Mouse (Mus musculus) cerebellum, adult 2 months (tissue): ENCODE data around the gene Gm10964. TPM values are rescaled to one million over a fixed set of nuclear protein-coding genes. Genes with fewer than 3 reads are reported as not detected.

Experiments
- DNase-seq, 2 experiments: peaks; one replicate each; pipeline ENCODE4 v3.0.0; 2021
- H3K27ac ChIP-seq: fragments of 200-500 bp; 2 replicates; pipeline ENCODE4 v1.5.1; 2012; ENCODE audit warnings: low read length, control low read depth, inconsistent platforms; ENCODE audit not compliant: insufficient read depth
- H3K27me3 ChIP-seq: fragments of 200-500 bp; 2 replicates; pipeline ENCODE4 v1.6.1; 2012; ENCODE audit warnings: inconsistent platforms, mild to moderate bottlenecking, low read length, moderate library complexity; ENCODE audit not compliant: control insufficient read depth, insufficient read depth
- H3K4me1 ChIP-seq: fragments of 200-500 bp; 2 replicates; pipeline ENCODE4 v1.6.1; 2011; ENCODE audit warnings: low read length; ENCODE audit not compliant: control insufficient read depth, insufficient read depth
- H3K4me3 ChIP-seq: fragments of 200-500 bp; replicated peaks from 2 replicates; pipeline ENCODE3; 2011; ENCODE audit warnings: mild to moderate bottlenecking, low read depth, low read length, control low read depth; ENCODE audit not compliant: insufficient read depth
- CTCF ChIP-seq: fragments of 200-500 bp; IDR thresholded peaks from 2 replicates; pipeline ENCODE4 v1.5.1; 2011; ENCODE audit warnings: low read depth, mild to moderate bottlenecking, control low read depth, low read length, moderate library complexity, borderline replicate concordance; ENCODE audit not compliant: insufficient read depth
- POLR2A ChIP-seq: fragments of 200-500 bp; IDR thresholded peaks from 2 replicates; pipeline ENCODE4 v1.6.1; 2011; ENCODE audit warnings: low read length, control low read depth, borderline replicate concordance; ENCODE audit not compliant: insufficient read depth
- WGBS: fragments of 180-500 bp; shearing (Covaris S2); methylation state at CpG from one replicate; pipeline ENCODE4 v1.1.7; 2018; 5-methylcytosine and 5-hydroxymethylcytosine counted together
- polyA plus RNA-seq: library from polyadenylated mRNA; depleted of rRNA; stranded (reverse); fragments of >200 nt; gene quantifications from 2 replicates; pipeline ENCODE4 v1.2.3, GENCODE M21; 2012; rRNA removed

Gm10964 gene
- not detected in 2 replicates for polyA plus RNA-seq

- no peak for TF ChIP-seq POLR2A
- TF ChIP-seq CTCF = no peak
- WGBS = 93% methylated on average over 1 of the region's 1 CpGs
- Histone ChIP-seq H3K27me3 (no peaks in the 10 kb centered on the region), H3K4me1 (peaks cover 4% of the 10 kb centered on the region; the same call in 1 of the 2 replicates), H3K27ac (no peak within 1 kb of the TSS), H3K4me3 (peak within 1 kb of the TSS; percentile 22)
- no peak for DNase-seq
These were observed at the start of gene Gm10964 for GRCm38 (mm10) chr3:103739329-103739728. Gene Gm10964 (plus strand): TSS chr3:103739366.

DNA sequence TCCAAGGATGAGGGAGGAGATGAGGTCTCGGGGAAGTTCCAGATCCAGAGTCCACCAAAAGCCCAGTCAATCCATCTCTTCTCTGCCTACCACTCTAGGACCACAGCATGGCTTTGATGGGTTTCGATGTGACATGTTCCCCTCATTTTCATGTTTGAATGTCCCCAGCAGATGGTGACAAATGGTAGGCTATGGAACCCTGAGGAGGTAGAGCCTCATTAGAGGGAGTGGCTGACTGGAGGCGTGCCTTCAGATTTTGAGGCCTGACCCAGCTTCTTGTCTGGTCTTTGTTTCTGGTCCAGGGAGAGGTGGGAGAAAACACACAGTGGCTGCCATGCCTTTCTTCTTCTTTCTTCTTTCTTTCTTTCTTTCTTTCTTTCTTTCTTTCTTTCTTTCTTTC lies 48.7 kb upstream of the Gm10964 start:
- Histone ChIP-seq H3K27ac (no peak overlapping the region), H3K4me1 (no peaks in the 10 kb centered on the region), H3K27me3 (no peaks in the 10 kb centered on the region), H3K4me3 (no peak overlapping the region)
- no peak for DNase-seq
- TF ChIP-seq POLR2A = no peak
- TF ChIP-seq CTCF = no peak
- 82% methylated on average over 3 of the region's 3 CpGs for WGBS

GRCm38 (mm10) chr3:103695556-103695955 lies 43.6 kb upstream of the Gm10964 start:
- no peak for TF ChIP-seq CTCF
- TF ChIP-seq POLR2A = no peak
- WGBS = 48% methylated on average over 3 of the region's 3 CpGs
- no peaks in the 10 kb centered on the region for H3K4me1 ChIP-seq
- DNase-seq = no peak
- no peak overlapping the region for H3K4me3 ChIP-seq
- H3K27me3 ChIP-seq = no peaks in the 10 kb centered on the region
- no peak overlapping the region for H3K27ac ChIP-seq

DNA sequence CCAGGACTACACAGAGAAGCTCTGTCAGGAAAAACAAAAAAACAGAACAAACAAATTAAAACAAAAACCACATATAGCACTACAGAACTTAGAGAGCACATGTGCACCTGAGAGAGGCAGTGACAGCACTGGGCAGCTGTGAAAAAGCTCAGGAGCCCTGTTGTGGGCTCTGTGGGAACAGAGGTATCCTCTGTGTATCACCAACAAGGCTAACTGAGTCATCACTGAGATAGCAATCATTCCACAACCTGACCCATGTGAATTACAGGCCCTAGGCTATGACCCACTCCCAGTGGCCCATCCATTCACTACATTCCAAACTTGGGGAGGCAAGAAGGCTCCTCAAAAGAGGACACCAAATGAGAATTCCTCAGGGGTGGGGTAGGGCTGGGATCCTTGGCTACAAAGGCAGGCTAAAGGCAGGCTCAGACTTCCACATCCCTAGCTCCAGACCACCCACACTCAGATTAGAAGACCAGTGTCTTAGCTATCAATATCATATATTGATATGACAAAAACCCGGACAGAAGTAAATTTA lies 42.7 kb upstream of the Gm10964 start:
- Histone ChIP-seq H3K4me3 (no peak overlapping the region), H3K27ac (no peak overlapping the region), H3K4me1 (no peaks in the 10 kb centered on the region), H3K27me3 (no peaks in the 10 kb centered on the region)
- 92% methylated on average over 1 of the region's 1 CpGs for WGBS
- DNase-seq = no peak
- no peak for TF ChIP-seq POLR2A
- TF ChIP-seq CTCF = no peak

DNA sequence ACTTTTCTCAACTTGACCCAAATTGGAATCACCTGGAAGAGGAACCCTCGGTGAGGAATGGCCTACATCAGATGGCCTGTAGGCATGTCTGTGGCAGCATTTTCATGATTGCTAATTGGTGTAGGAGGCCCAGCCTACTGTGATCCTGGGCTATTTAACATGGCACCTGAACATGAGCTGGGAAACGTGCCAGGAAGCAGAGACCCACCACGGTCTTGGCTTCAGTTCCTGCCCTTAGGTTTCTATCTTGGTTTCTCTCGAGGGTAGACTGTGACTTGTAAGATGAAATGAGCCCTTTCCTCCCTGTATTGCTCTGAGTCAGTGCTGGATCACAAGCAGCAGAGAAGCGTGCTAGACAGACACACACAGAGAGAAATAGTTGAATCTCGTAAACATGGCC lies 34.5 kb upstream of the Gm10964 start:
- Histone ChIP-seq H3K4me1 (no peaks in the 10 kb centered on the region), H3K4me3 (no peak overlapping the region), H3K27me3 (no peaks in the 10 kb centered on the region), H3K27ac (no peak overlapping the region)
- 29% methylated on average over 6 of the region's 6 CpGs for WGBS
- DNase-seq = peak in 1 of 2 experiments; percentile 32
- TF ChIP-seq CTCF = no peak
- no peak for TF ChIP-seq POLR2A

DNA sequence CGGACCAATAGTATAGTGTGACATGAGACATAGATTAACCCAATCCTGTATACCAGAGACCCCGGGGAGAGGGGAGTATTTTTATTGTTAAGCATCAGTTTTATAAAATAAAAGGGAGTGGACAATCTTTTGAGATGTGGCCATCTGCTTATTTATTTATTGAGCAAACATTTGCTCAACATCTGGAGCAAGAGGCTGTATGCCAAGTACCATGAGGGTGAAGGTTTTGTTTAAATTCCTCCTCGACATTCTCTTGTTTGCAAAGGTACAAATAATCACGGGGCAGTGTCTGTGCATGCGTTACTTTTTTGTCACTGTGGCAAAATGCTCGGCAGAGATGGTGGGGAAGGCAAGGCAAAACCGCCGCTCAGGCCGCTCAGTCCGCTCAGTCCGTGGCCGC lies 33.7 kb upstream of the Gm10964 start:
- Histone ChIP-seq H3K27me3 (no peaks in the 10 kb centered on the region), H3K4me3 (no peak overlapping the region), H3K27ac (no peak overlapping the region), H3K4me1 (no peaks in the 10 kb centered on the region)
- 89% methylated on average over 12 of the region's 12 CpGs for WGBS
- DNase-seq = no peak
- TF ChIP-seq CTCF = no peak
- TF ChIP-seq POLR2A = no peak

DNA sequence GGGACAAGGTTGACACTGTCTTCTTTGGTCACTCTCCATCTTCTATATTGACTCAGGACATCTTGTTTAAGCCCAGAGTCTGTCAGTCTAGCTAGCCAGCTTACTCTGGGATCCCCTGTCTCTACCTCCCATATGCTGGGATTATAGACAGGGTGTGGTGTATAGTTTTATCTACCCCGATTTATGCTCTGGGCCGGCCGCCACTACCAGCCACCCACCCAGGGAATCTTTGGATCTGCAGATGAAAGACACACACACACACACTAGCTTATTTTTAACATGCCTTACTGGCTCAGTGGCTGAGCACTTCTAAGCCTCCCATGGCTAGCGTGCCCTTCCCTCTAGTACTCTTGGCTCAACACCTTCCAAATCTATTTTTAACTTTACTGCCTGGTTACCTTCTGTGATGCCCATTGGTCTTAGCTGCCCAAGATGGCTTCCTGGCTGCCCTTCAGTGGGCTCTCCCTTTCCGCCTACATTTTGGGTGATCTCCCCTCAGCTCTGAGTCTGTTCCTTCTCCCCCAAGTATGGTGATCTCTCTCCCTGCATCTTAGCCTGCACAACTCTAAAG lies 29.6 kb upstream of the Gm10964 start:
- no peak for DNase-seq
- TF ChIP-seq POLR2A (no peak), CTCF (no peak)
- Histone ChIP-seq H3K4me3 (no peak overlapping the region), H3K4me1 (no peaks in the 10 kb centered on the region), H3K27ac (no peak overlapping the region), H3K27me3 (no peaks in the 10 kb centered on the region)
- 52% methylated on average over 5 of the region's 5 CpGs for WGBS

DNA sequence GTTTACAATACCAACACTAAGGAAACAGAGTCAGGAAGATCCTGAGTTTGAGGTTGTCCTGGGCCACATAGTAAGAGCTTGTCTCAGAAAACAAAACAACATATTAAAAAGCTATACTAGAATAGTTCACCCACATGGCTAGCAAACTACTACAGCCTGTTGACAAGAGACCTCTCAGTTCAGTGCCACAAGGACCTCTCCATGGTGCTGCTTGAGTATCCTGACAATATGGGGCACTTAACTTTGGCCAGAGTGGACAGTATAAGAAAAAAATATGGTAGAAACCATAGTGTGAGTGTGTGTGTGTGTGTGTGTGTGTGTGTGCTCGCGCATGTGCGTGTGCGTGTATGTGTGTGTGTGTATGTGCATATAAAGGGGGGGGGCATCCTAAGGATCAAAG lies 27.0 kb upstream of the Gm10964 start:
- 98% methylated on average over 4 of the region's 4 CpGs for WGBS
- no peak for DNase-seq
- Histone ChIP-seq H3K4me1 (no peaks in the 10 kb centered on the region; the same call in 1 of the 2 replicates), H3K27me3 (no peaks in the 10 kb centered on the region), H3K27ac (no peak overlapping the region), H3K4me3 (no peak overlapping the region)
- TF ChIP-seq CTCF (no peak), POLR2A (no peak)
